Mouse (Mus musculus) C2C12 (cell line): ENCODE measurements around the gene Magi1.

Source experiments
- CTCF ChIP-seq: IDR thresholded peaks from one replicate; pipeline ENCODE4 v1.5.1; 2011; ENCODE audit not compliant: control insufficient read depth, insufficient read depth, insufficient read length
- FOSL1 ChIP-seq: IDR thresholded peaks from one replicate; pipeline ENCODE4 v1.8.0; 2011; ENCODE audit warnings: mild to moderate bottlenecking, low read length; ENCODE audit not compliant: poor library complexity, insufficient read depth, severe bottlenecking
- USF1 ChIP-seq: IDR thresholded peaks from one replicate; pipeline ENCODE4 v1.6.1; 2011; ENCODE audit warnings: low read depth, mild to moderate bottlenecking, control low read depth, moderate library complexity

GRCm38 (mm10) chr6:94021239-94021962 is 262.3 kb downstream of the Magi1 start:
- TF ChIP-seq CTCF, result no peak
- TF ChIP-seq FOSL1, result no peak
- TF ChIP-seq USF1, result no peak
